Mouse (Mus musculus): ENCODE data around the gene Snx25. TPM values are rescaled to one million over a fixed set of nuclear protein-coding genes. Genes with fewer than 3 reads are reported as not detected.
"Not testable (repeated sequence)": the region's sequence is repeated elsewhere in the genome, so short reads cannot be mapped to it uniquely, and the experiment has no call there.

Snx25 gene
- total RNA-seq, 1 experiment = 8.1 TPM

DNA sequence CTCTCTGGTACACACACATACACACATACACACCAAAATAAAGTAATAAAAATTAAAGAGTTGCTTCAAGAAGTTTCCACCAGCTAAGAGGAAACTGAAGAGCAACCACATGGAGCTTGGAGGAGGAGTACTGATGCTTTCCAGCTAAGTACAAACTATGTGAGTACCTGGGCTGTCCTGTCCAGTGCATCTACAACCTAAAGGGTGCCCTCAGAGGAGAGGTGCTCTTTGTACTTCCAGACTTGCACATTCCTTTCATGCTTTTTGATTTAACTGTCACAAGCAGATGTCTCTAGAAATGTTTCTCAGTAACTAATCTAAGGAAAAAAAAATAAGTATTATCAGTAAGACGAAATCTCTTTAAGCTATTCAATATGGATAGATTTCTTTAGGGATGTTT is 14.6 kb downstream of the Snx25 start:
- H3K9ac ChIP-seq (ENCODE audit: insufficient read depth, low read depth, low read length, poor library complexity, severe bottlenecking) = no peak overlapping the region
- H3K4me3 ChIP-seq (ENCODE audit: insufficient read depth in 1 of 2, low read depth in 1 of 2, low read length in 2 of 2, poor library complexity in 1 of 2, severe bottlenecking in 1 of 2) = no peak overlapping the region
- in situ Hi-C loops (cut with MboI; ENCODE audit: low sequenced_read_pairs in 2 of 2, unreplicated experiment in 2 of 2) = no loop called here
- TF ChIP-seq MAFK (IDR thresholded peaks at IDR 0.05; ENCODE audit: insufficient read depth, low read depth, low read length) = no peak
- TF ChIP-seq ZNF384 (IDR thresholded peaks at IDR 0.05; ENCODE audit: low read depth, low read length) = no peak
- no peak for TF ChIP-seq HCFC1 (IDR thresholded peaks at IDR 0.05; ENCODE audit: borderline replicate concordance, insufficient read depth, low read length)
- H3K4me1 ChIP-seq (ENCODE audit: control insufficient read depth in 2 of 2, insufficient read depth in 2 of 2, low read length in 2 of 2, poor library complexity in 1 of 2) = no peaks in the 10 kb centered on the region
- no peak overlapping the region for H3K27ac ChIP-seq (ENCODE audit: insufficient read depth, low read depth, low read length, poor library complexity, severe bottlenecking)
- no peaks in the 10 kb centered on the region for H3K9me3 ChIP-seq (ENCODE audit: control insufficient read depth, insufficient read depth, low read depth, low read length)
- DNase-seq (ENCODE audit: low read depth, low spot score) = no peak
- H3K36me3 ChIP-seq (ENCODE audit: control insufficient read depth, insufficient read depth, low read length, poor library complexity, severe bottlenecking) = no peaks in the 10 kb centered on the region

DNA sequence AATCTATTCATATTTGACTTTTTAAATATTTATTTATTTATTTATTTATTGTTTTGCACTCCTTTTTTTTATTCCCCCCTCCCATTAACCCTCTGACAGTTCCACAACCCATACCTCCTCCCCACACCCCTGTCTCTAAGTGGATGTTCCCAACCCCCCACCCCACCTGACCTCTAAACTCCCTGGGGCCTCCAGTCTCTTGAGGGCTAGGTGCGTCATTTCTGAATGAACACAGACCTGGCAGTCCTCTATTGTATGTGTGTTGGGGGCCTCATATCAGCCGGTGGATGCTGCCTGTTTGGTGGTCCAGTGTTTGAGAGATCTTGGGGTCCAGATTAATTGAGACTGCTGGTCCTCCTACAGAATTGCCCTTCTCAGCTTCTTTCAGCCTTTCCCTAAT is 16.4 kb downstream of the Snx25 start:
- H3K27ac ChIP-seq (ENCODE audit: insufficient read depth, low read depth, low read length, poor library complexity, severe bottlenecking); in situ Hi-C loops (cut with MboI; ENCODE audit: low sequenced_read_pairs in 2 of 2, unreplicated experiment in 2 of 2); H3K4me1 ChIP-seq (ENCODE audit: control insufficient read depth in 2 of 2, insufficient read depth in 2 of 2, low read length in 2 of 2, poor library complexity in 1 of 2); H3K36me3 ChIP-seq (ENCODE audit: control insufficient read depth, insufficient read depth, low read length, poor library complexity, severe bottlenecking); H3K9ac ChIP-seq (ENCODE audit: insufficient read depth, low read depth, low read length, poor library complexity, severe bottlenecking); H3K9me3 ChIP-seq (ENCODE audit: control insufficient read depth, insufficient read depth, low read depth, low read length); H3K4me3 ChIP-seq (ENCODE audit: insufficient read depth in 1 of 2, low read depth in 1 of 2, low read length in 2 of 2, poor library complexity in 1 of 2, severe bottlenecking in 1 of 2); DNase-seq (ENCODE audit: low read depth, low spot score): not testable (repeated sequence)

DNA sequence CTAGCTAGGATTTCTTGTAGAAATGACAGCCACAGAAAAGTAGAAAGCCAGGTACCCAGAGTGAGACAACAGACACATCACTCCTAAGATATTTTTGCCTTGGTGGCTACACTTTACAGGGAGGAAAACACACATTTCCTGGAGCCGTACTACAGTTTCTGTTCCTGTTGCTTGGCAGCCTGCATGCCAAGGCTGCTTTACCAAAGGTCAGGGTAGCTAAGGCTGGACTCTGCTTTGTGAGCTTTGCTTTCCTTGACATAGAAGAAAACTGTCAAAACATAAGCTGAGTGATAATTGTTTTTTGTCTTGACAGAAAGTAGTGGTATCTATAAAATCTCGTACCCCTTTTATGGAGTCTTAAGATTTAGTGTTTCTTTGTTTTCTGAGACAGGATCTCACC is 21.5 kb downstream of the Snx25 start:
- no peak overlapping the region for H3K27ac ChIP-seq (ENCODE audit: insufficient read depth, low read depth, low read length, poor library complexity, severe bottlenecking)
- no peak overlapping the region for H3K9ac ChIP-seq (ENCODE audit: insufficient read depth, low read depth, low read length, poor library complexity, severe bottlenecking)
- in situ Hi-C loops (cut with MboI; ENCODE audit: low sequenced_read_pairs in 2 of 2, unreplicated experiment in 2 of 2) = no loop called here
- no peak for DNase-seq (ENCODE audit: low read depth, low spot score)
- H3K9me3 ChIP-seq (ENCODE audit: control insufficient read depth, insufficient read depth, low read depth, low read length) = no peaks in the 10 kb centered on the region
- H3K4me3 ChIP-seq (ENCODE audit: insufficient read depth in 1 of 2, low read depth in 1 of 2, low read length in 2 of 2, poor library complexity in 1 of 2, severe bottlenecking in 1 of 2) = no peak overlapping the region
- no peak for TF ChIP-seq ZC3H11A (IDR thresholded peaks at IDR 0.05; ENCODE audit: borderline replicate concordance, low read depth, low read length)
- H3K4me1 ChIP-seq (ENCODE audit: control insufficient read depth in 2 of 2, insufficient read depth in 2 of 2, low read length in 2 of 2, poor library complexity in 1 of 2) = no peaks in the 10 kb centered on the region
- no peaks in the 10 kb centered on the region for H3K36me3 ChIP-seq (ENCODE audit: control insufficient read depth, insufficient read depth, low read length, poor library complexity, severe bottlenecking)

DNA sequence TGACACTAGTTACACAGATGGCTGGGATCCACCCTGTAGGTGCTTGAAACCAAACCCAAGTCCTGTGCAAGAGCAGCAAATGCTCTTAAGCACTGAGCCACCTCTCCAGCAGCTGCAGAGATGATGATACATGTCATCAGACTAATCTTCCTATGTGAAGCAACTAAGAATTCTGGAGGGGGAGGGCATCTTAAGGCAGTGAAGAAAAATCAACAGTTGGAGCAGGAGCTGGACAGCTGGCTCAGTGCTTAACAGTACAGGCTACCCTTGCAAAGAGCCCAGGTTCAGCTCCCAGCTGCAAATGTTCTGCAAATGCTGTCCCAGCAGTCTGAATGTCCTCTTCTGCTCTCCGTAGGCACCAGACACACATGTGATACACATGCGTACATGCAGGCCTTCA is 29.5 kb downstream of the Snx25 start:
- Histone ChIP-seq H3K36me3 (ENCODE audit: control insufficient read depth, insufficient read depth, low read length, poor library complexity, severe bottlenecking) (no peaks in the 10 kb centered on the region), H3K4me1 (ENCODE audit: control insufficient read depth in 2 of 2, insufficient read depth in 2 of 2, low read length in 2 of 2, poor library complexity in 1 of 2) (no peaks in the 10 kb centered on the region), H3K9me3 (ENCODE audit: control insufficient read depth, insufficient read depth, low read depth, low read length) (no peaks in the 10 kb centered on the region), H3K27ac (ENCODE audit: insufficient read depth, low read depth, low read length, poor library complexity, severe bottlenecking) (no peak overlapping the region), H3K9ac (ENCODE audit: insufficient read depth, low read depth, low read length, poor library complexity, severe bottlenecking) (no peak overlapping the region), H3K4me3 (ENCODE audit: insufficient read depth in 1 of 2, low read depth in 1 of 2, low read length in 2 of 2, poor library complexity in 1 of 2, severe bottlenecking in 1 of 2) (no peak overlapping the region)
- DNase-seq (ENCODE audit: low read depth, low spot score) = no peak
- in situ Hi-C loops (cut with MboI; ENCODE audit: low sequenced_read_pairs in 2 of 2, unreplicated experiment in 2 of 2) = no loop called here
- TF ChIP-seq ZNF384 (IDR thresholded peaks at IDR 0.05; ENCODE audit: low read depth, low read length) (no peak), HCFC1 (IDR thresholded peaks at IDR 0.05; ENCODE audit: borderline replicate concordance, insufficient read depth, low read length) (no peak), ZC3H11A (IDR thresholded peaks at IDR 0.05; ENCODE audit: borderline replicate concordance, low read depth, low read length) (no peak), CHD2 (IDR thresholded peaks at IDR 0.05; ENCODE audit: low read depth, low read length) (no peak), MAFK (IDR thresholded peaks at IDR 0.05; ENCODE audit: insufficient read depth, low read depth, low read length) (no peak)

DNA sequence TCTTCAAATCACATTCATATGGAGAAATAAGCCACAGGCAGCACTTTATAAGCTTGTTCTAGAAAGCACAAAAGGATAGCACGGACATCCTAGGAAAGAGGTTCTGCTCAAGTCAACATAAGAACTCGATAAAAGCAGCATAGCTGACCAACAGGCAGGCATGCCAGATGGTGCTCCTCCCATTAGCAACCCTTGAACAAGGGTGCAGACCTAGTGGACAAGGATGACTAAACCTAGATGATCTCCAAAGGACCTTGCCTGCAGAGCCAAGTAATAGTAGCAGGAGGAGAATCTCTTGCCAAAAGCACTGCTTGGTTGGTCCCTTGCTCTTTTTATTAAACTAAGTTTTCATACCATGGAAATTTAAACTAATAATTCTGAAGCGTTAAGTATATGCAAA is 32.8 kb downstream of the Snx25 start:
- Histone ChIP-seq H3K4me3 (ENCODE audit: insufficient read depth in 1 of 2, low read depth in 1 of 2, low read length in 2 of 2, poor library complexity in 1 of 2, severe bottlenecking in 1 of 2) (no peak overlapping the region), H3K36me3 (ENCODE audit: control insufficient read depth, insufficient read depth, low read length, poor library complexity, severe bottlenecking) (no peaks in the 10 kb centered on the region), H3K27ac (ENCODE audit: insufficient read depth, low read depth, low read length, poor library complexity, severe bottlenecking) (no peak overlapping the region), H3K9ac (ENCODE audit: insufficient read depth, low read depth, low read length, poor library complexity, severe bottlenecking) (no peak overlapping the region), H3K4me1 (ENCODE audit: control insufficient read depth in 2 of 2, insufficient read depth in 2 of 2, low read length in 2 of 2, poor library complexity in 1 of 2) (no peaks in the 10 kb centered on the region), H3K9me3 (ENCODE audit: control insufficient read depth, insufficient read depth, low read depth, low read length) (no peaks in the 10 kb centered on the region)
- TF ChIP-seq HCFC1 (IDR thresholded peaks at IDR 0.05; ENCODE audit: borderline replicate concordance, insufficient read depth, low read length) (no peak), ZC3H11A (IDR thresholded peaks at IDR 0.05; ENCODE audit: borderline replicate concordance, low read depth, low read length) (no peak), ZNF384 (IDR thresholded peaks at IDR 0.05; ENCODE audit: low read depth, low read length) (no peak), MAFK (IDR thresholded peaks at IDR 0.05; ENCODE audit: insufficient read depth, low read depth, low read length) (no peak), CHD2 (IDR thresholded peaks at IDR 0.05; ENCODE audit: low read depth, low read length) (no peak)
- DNase-seq (ENCODE audit: low read depth, low spot score) = no peak
- in situ Hi-C loops (cut with MboI; ENCODE audit: low sequenced_read_pairs in 2 of 2, unreplicated experiment in 2 of 2) = no loop called here

All from ES-E14 (cell line).